Mouse (Mus musculus) forelimb bud, embryonic 11.5 days (tissue): ENCODE results near the gene Pde1b.

Source experiments
- DNase-seq: peaks from one replicate; pipeline ENCODE4 v3.0.0-alpha.2; 2012; ENCODE audit warnings: low read depth, low spot score

The Pde1b gene

DNA sequence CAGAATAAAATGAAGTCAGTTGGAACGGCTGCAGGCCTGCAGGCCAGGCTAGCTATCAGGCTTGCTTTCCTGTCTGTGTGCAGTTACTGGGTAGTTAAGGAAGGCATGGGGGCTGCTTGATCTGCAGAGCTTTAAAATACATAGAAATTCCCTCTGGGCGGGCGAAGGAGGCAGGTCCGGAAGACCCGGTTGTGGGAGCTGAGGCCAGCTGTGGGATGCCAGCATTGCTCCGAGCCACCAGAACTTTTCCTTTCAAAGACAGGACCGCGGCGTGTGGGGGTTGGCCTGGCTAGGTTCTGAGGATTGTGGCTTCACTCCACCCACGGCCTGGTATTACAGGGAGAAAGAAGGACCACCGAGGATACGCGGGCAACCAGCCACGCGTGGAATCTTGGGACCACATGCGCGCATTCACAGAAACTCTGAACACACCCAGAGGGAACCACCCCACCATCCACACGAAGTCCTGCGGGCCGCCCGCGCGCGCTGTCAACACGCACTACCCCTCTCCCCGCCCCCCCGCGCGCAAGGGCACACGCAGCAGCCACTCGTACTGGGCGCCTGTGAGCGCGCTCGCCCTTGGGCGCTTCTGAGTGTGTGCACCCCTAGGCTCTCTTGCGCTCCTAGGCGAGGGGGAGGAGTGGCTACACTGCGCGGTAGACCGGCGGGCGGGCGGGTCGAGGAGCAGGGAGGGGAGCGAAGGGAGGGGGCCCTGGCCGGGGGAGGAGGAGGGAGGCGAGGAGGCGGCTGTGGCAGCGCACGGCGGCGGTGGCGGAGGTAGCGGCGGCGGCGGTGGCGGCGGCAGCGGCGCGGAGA lies at the start of gene Pde1b:
Gene Pde1b (plus strand): TSS at position 600 of the 816 bp plus-strand sequence.
- no peak for DNase-seq

DNA sequence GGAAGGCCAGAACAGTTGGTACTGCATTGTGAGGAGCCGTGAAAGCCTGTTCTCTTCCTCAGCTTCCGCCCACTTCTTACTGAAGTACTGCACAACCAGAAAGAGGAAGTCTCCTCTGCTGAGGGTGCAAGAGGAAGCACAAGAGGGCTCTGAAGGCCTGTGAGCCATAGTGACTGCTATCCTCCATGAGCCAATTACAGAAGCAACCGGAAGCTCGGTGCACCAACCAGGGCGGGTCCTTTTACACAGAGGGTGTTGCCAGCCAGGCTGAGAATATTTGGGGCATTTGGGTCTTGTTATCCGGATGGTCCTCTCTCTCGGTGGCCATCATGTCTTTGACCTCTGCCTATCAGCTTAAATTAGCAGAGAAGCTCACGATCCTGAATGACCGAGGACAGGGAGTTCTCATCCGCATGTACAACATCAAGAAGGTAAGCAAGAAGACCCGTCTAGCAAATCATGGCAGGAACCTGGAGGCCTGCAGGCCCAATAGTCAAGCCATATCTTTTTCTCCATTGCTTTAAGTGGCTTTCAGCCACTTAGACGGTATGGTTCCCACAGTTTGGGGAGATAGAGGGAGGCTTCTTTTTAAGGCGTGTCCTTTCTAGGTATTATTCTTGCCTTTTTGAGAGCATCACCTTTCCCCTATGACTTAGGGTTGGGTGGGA lies 49.1 kb upstream of the Pde1b start, which contains the start of gene Nckap1l:
Gene Nckap1l (plus strand): TSS at position 244 of the 668 bp plus-strand sequence.
- no peak for DNase-seq

DNA sequence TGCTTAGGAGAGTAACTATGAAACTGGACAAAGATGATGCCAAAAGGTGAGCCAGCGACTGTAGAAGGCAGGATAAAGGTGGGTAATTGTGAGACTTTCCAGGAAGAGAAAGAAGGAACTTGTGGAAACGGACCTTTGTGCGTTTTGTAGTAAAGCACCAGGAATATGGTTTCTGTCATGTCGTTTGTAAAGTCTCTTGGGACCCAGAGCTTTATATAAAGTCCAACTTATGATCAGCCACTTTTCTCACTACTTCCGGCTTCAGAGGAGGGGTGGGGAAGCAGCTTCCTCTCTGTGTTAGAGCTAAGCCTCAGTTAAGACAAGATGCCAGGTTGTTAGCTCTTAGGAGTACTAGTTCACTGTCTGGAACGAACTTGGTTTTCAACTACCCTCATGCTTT lies 48.4 kb upstream of the Pde1b start:
- DNase-seq: no peak

GRCm38 (mm10) chr15:103462539-103463261 lies 40.1 kb upstream of the Pde1b start:
- DNase-seq: no peak

DNA sequence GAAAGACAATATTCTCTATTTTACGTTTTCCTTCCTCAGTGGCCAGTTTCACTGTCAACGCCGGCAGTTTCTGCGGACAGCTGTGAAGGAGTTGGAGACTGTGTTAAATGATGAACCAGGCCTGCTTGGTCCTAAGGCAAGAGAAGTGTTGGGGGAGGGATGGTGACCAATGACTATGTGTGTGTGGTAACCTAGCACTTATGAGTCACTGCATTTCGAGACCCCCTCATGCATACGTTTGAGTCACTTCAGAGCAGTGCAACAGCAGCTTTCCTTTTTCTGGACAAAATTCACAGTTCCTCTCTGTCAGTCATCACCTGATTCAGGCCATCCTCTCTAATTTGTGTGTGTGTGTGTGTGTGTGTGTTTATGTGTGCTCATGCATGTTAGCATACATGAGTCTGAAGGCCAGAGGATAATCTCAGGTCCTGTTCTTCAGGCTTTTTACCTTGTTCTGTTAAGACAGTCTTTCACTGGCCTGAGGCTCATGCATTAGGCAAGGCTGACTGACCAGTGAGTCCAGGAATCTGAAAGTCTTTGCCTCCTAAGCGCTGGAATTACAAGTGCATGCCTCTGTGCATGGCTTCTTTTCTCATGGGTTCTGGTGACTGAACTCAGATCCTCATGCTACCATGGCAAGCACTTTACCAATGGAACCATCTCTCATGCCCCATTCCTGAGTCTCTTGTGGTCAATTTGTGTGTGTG lies 31.2 kb upstream of the Pde1b start:
- DNase-seq: no peak

- DNase-seq: no peak
Measured at GRCm38 (mm10) chr15:103472265-103472664, 30.6 kb upstream of the Pde1b start.

GRCm38 (mm10) chr15:103473182-103473581 lies 29.7 kb upstream of the Pde1b start:
- no peak for DNase-seq

DNA sequence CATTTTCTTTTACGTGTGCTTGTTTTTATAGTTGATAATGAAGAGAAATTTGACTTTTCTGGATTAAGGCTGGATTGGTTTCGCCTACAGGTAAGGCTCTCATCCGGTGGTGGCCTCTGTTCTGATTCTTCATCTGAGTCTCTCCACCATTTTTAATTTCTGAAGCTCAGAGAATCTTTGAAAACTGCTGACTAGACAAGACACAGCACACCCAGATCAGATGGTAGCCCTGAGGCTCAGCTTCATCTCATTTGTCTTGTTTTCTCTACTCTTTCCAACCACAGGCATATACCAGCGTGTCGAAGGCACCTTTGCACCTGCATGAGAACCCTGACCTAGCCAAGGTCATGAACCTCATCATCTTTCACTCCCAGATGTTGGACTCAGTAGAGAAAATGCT lies 29.1 kb upstream of the Pde1b start:
- DNase-seq: no peak

- no peak for DNase-seq
Measured at GRCm38 (mm10) chr15:103479080-103479606, 23.7 kb upstream of the Pde1b start.

DNA sequence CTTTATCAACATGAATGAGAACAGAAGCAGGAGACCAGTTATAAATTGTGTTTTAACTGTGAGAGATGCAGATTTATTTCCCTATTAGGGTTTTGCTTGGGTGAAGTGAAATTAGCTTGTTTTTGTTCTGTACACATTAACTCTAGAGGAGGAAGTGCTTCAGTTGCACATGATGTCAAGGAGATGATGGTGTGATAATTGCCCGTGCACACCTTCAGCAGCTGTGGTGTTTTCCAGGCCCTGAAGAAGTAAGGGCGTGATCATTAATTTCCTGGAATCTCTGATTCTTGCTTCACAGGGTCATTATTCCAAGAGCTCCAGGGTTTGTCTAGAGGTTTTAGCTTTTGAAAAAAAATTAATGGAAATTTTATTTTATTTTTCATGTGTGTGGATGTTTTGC lies 22.7 kb upstream of the Pde1b start:
- DNase-seq: no peak

- DNase-seq: peak; percentile 33
Measured at GRCm38 (mm10) chr15:103482488-103482887, 20.3 kb upstream of the Pde1b start.

- no peak for DNase-seq
Measured at GRCm38 (mm10) chr15:103484490-103484889, 18.3 kb upstream of the Pde1b start.

DNA sequence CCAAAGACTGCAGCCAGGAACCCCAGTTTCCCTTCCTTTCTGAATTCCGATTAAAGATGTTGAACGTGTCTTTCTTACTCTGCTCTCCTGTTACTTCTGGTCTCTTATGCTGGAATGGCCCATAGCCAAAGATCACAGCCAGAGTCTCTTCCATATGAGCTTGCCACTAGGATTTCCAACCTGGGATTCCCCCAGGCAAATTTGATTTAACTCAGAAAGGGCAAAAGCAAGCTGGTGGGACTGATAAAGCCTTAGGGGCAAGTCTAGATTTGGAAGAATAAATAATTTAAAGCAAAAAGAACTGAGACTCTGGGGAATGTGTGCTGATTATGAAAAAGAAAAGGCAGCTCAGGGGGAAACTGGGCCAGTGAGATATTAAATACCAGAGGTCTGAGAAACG lies 17.7 kb upstream of the Pde1b start:
- DNase-seq: no peak

DNA sequence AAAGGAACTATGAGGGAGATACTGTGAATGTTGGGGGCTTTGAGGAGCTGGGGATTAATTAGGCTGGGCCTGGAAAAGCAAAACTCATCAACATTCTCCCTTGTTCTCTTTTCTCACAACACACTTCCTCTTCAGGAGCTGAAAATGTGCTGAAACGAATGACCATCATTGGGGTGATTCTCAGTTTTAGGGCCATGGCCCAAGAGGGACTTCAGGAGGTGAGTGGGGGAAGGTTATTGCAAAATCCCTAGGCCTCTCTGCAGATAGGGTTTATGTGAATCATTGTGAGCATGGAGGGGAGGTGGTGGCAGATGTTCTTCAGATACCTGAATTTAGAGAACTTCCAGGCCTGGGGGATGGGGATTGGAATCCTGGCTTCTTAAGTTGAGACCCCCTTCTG lies 16.2 kb upstream of the Pde1b start:
- no peak for DNase-seq

DNA sequence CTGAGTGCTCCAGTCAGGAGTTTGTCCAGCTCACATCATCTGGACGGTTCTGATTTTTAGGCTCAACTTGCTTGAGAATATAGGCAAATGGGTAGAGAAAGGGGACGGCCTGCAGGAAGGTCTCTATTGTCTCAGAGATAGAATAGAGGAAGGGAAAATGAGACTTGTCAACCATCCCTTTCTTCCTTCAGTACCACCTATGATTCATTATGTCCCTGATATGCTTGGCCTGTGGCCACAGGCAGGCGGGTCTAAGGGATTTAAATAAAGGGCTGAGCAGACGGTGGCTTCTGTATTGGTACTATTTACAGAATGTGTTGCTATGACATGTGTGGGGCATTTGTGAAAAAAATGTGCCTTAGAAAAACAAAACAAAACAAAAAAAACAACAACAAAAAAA lies 14.5 kb upstream of the Pde1b start:
- no peak for DNase-seq

GRCm38 (mm10) chr15:103496204-103497140 lies 6.4 kb upstream of the Pde1b start:
- no peak for DNase-seq

DNA sequence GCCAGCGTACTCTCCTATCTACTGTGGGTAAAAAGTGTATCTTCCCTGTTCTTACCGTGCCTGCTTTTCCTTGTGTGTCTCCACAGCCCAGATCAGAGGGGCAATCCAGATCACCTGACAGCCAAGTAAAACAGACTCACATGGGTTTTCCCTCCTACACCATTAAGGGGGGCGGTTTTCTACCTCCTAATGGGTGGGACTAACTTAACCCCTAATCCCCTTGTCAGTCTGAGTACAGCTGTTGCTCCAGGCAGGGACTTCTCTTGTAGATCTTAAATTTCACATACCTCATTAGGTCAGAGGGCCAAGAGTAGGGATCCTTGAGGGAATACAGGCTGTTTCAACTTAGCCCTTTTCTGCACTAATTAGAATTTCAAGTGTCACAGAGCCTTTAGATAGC lies 4.7 kb upstream of the Pde1b start:
- DNase-seq: no peak

- DNase-seq: no peak
Measured at GRCm38 (mm10) chr15:103500723-103501122, 2.1 kb upstream of the Pde1b start.

- no peak for DNase-seq
Measured at GRCm38 (mm10) chr15:103501186-103501585, 1.6 kb upstream of the Pde1b start.

DNA sequence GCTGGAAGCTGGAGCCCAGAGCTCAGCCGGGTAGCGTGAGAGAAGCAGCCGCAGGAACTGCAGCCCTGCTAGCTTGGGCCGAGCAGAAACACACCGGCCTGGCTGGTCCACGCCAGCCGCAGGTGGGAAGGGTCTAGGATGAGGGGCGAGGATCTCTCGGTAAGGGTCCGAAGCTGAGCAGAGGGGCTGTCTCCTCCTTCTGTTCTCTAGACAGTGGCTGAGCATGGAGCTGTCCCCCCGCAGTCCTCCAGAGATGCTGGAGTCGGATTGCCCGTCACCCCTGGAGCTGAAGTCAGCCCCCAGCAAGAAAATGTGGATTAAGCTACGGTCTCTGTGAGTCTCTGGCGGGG lies 392 bp downstream of the Pde1b start:
- no peak for DNase-seq

GRCm38 (mm10) chr15:103503660-103504059 lies 826 bp downstream of the Pde1b start:
- DNase-seq: no peak
